Mouse (Mus musculus) hindbrain, embryonic 11.5 days (tissue): ENCODE results near the gene Gpatch2. TPM values are rescaled to one million over a fixed set of nuclear protein-coding genes. Genes with fewer than 3 reads are reported as not detected.

Experiments used
- ATAC-seq: fragments of 200-750 bp; cut with Nextera tagmentation; 2 replicates; pipeline ENCODE4 v1.8.0; 2017; ENCODE audit warnings: mild to moderate bottlenecking, moderate TSS enrichment, moderate library complexity; ENCODE audit not compliant: low FRiP score
- DNase-seq: peaks from one replicate; pipeline ENCODE4 v3.0.0-alpha.2; 2015; ENCODE audit warnings: low spot score
- H3K27ac ChIP-seq: fragments of 300-500 bp; sonication (generic); 2 replicates; pipeline ENCODE4 v1.5.1; 2014; ENCODE audit warnings: mild to moderate bottlenecking, low read depth, low read length
- H3K27me3 ChIP-seq: fragments of 300-500 bp; sonication (generic); 2 replicates; pipeline ENCODE4 v1.6.1; 2014; ENCODE audit warnings: mild to moderate bottlenecking, low read length, moderate library complexity, mixed read lengths; ENCODE audit not compliant: control insufficient read depth, insufficient read depth
- H3K36me3 ChIP-seq: fragments of 300-500 bp; sonication (generic); 2 replicates; pipeline ENCODE4 v1.6.1; 2014; ENCODE audit warnings: mild to moderate bottlenecking, low read length, moderate library complexity, mixed read lengths; ENCODE audit not compliant: control insufficient read depth, insufficient read depth
- H3K4me1 ChIP-seq: fragments of 300-500 bp; sonication (generic); replicated peaks from 2 replicates; pipeline ENCODE4 v1.6.1; 2014; ENCODE audit warnings: low read length, mixed read lengths; ENCODE audit not compliant: control insufficient read depth, insufficient read depth
- H3K4me2 ChIP-seq: fragments of 300-500 bp; sonication (generic); replicated peaks from 2 replicates; pipeline ENCODE4 v1.6.1; 2014; ENCODE audit warnings: mild to moderate bottlenecking, low read depth, low read length
- H3K4me3 ChIP-seq: fragments of 300-500 bp; sonication (generic); 2 replicates; pipeline ENCODE4 v1.5.1; 2014; ENCODE audit warnings: low read depth, low read length
- H3K9ac ChIP-seq: fragments of 300-500 bp; sonication (generic); 2 replicates; pipeline ENCODE4 v1.6.1; 2014; ENCODE audit warnings: low read depth, low read length
- H3K9me3 ChIP-seq: fragments of 300-500 bp; sonication (generic); 2 replicates; pipeline ENCODE4 v1.6.1; 2016; ENCODE audit warnings: low read length; ENCODE audit not compliant: control insufficient read depth
- WGBS: fragments of 180-500 bp; shearing (Covaris S2); extraction: QIAGEN DNeasy Blood & Tissue Kit; methylation state at CpG from one replicate; pipeline ENCODE4 v1.1.7; 2014; 5-methylcytosine and 5-hydroxymethylcytosine counted together
- polyA plus RNA-seq: library from polyadenylated mRNA; unstranded; fragments of >200 nt; fragmentation: Nextera tagmentation; extraction: Ambion mirVana; gene quantifications from 2 replicates; pipeline ENCODE4 v1.2.1, GENCODE M21; 2014

Gene Gpatch2
- polyA plus RNA-seq, 1 experiment from 2014 or later, result 30.8 TPM

GRCm38 (mm10) chr1:187277324-187277723, 62.0 kb downstream of the Gpatch2 start:
- no peak for DNase-seq
- H3K4me1 ChIP-seq, result no peaks in the 10 kb centered on the region
- H3K36me3 ChIP-seq, result no peaks in the 10 kb centered on the region
- H3K4me2 ChIP-seq, result no peak overlapping the region
- H3K27me3 ChIP-seq, result no peaks in the 10 kb centered on the region
- H3K9ac ChIP-seq, result no peak overlapping the region
- H3K9me3 ChIP-seq, result no peaks in the 10 kb centered on the region
- WGBS, result 67% methylated on average over 9 of the region's 9 CpGs
- H3K4me3 ChIP-seq, result no peak overlapping the region
- peak overlapping the region; percentile 45; the same call in 1 of the 2 replicates for H3K27ac ChIP-seq
- ATAC-seq, result peak; percentile 35; the same call in 1 of the 2 replicates

- Histone ChIP-seq H3K9me3 (no peaks in the 10 kb centered on the region), H3K4me3 (no peak overlapping the region), H3K27me3 (no peaks in the 10 kb centered on the region), H3K4me2 (no peak overlapping the region), H3K36me3 (no peaks in the 10 kb centered on the region), H3K9ac (no peak overlapping the region), H3K27ac (no peak overlapping the region), H3K4me1 (no peaks in the 10 kb centered on the region)
- 71% methylated on average over 5 of the region's 5 CpGs for WGBS
- no peak for ATAC-seq
- DNase-seq, result no peak
Observed at GRCm38 (mm10) chr1:187278472-187278871, 63.2 kb downstream of the Gpatch2 start.

GRCm38 (mm10) chr1:187279776-187280175, 64.5 kb downstream of the Gpatch2 start:
- H3K9ac ChIP-seq, result no peak overlapping the region
- H3K4me1 ChIP-seq, result no peaks in the 10 kb centered on the region
- no peak overlapping the region for H3K4me3 ChIP-seq
- no peak for ATAC-seq
- no peaks in the 10 kb centered on the region for H3K36me3 ChIP-seq
- no peak overlapping the region for H3K4me2 ChIP-seq
- no peak overlapping the region for H3K27ac ChIP-seq
- H3K27me3 ChIP-seq, result no peaks in the 10 kb centered on the region
- DNase-seq, result no peak
- WGBS, result 84% methylated on average over 4 of the region's 4 CpGs
- no peaks in the 10 kb centered on the region for H3K9me3 ChIP-seq

- no peak for ATAC-seq
- DNase-seq, result no peak
- no peak overlapping the region for H3K4me2 ChIP-seq
- no peaks in the 10 kb centered on the region for H3K36me3 ChIP-seq
- no peaks in the 10 kb centered on the region for H3K4me1 ChIP-seq
- H3K27me3 ChIP-seq, result no peaks in the 10 kb centered on the region
- no peak overlapping the region for H3K9ac ChIP-seq
- 67% methylated on average over 3 of the region's 3 CpGs for WGBS
- no peak overlapping the region for H3K4me3 ChIP-seq
- H3K9me3 ChIP-seq, result no peaks in the 10 kb centered on the region
- H3K27ac ChIP-seq, result no peak overlapping the region
Observed at GRCm38 (mm10) chr1:187282321-187282720, 67.0 kb downstream of the Gpatch2 start.

- no peak overlapping the region for H3K4me2 ChIP-seq
- H3K9me3 ChIP-seq, result no peaks in the 10 kb centered on the region
- H3K27me3 ChIP-seq, result no peaks in the 10 kb centered on the region
- H3K27ac ChIP-seq, result no peak overlapping the region
- 79% methylated on average over 6 of the region's 6 CpGs for WGBS
- no peak for DNase-seq
- H3K9ac ChIP-seq, result no peak overlapping the region
- H3K36me3 ChIP-seq, result no peaks in the 10 kb centered on the region
- H3K4me1 ChIP-seq, result no peaks in the 10 kb centered on the region
- no peak for ATAC-seq
- H3K4me3 ChIP-seq, result no peak overlapping the region
Observed at GRCm38 (mm10) chr1:187282804-187283203, 67.5 kb downstream of the Gpatch2 start.

- no peaks in the 10 kb centered on the region for H3K36me3 ChIP-seq
- no peak overlapping the region for H3K4me3 ChIP-seq
- no peaks in the 10 kb centered on the region for H3K9me3 ChIP-seq
- no peak overlapping the region for H3K4me2 ChIP-seq
- no peak overlapping the region for H3K27ac ChIP-seq
- ATAC-seq (no peak), DNase-seq (no peak)
- H3K9ac ChIP-seq, result no peak overlapping the region
- no peaks in the 10 kb centered on the region for H3K4me1 ChIP-seq
- 80% methylated on average over 8 of the region's 8 CpGs for WGBS
- no peaks in the 10 kb centered on the region for H3K27me3 ChIP-seq
Observed at GRCm38 (mm10) chr1:187285735-187286134, 70.4 kb downstream of the Gpatch2 start.

GRCm38 (mm10) chr1:187286411-187286810, 71.1 kb downstream of the Gpatch2 start:
- Histone ChIP-seq H3K36me3 (no peaks in the 10 kb centered on the region), H3K9ac (no peak overlapping the region), H3K4me2 (no peak overlapping the region), H3K9me3 (no peaks in the 10 kb centered on the region), H3K27me3 (no peaks in the 10 kb centered on the region), H3K27ac (no peak overlapping the region), H3K4me3 (no peak overlapping the region), H3K4me1 (no peaks in the 10 kb centered on the region)
- DNase-seq (no peak), ATAC-seq (no peak)
- 83% methylated on average over 4 of the region's 4 CpGs for WGBS

GRCm38 (mm10) chr1:187286924-187287323, 71.6 kb downstream of the Gpatch2 start:
- no peaks in the 10 kb centered on the region for H3K4me1 ChIP-seq
- no peaks in the 10 kb centered on the region for H3K27me3 ChIP-seq
- no peak overlapping the region for H3K4me3 ChIP-seq
- no peak overlapping the region for H3K4me2 ChIP-seq
- H3K9me3 ChIP-seq, result no peaks in the 10 kb centered on the region
- WGBS, result 86% methylated on average over 3 of the region's 3 CpGs
- no peak for DNase-seq
- H3K27ac ChIP-seq, result no peak overlapping the region
- no peak for ATAC-seq
- no peaks in the 10 kb centered on the region for H3K36me3 ChIP-seq
- no peak overlapping the region for H3K9ac ChIP-seq

- Histone ChIP-seq H3K27me3 (no peaks in the 10 kb centered on the region), H3K4me2 (no peak overlapping the region), H3K4me3 (no peak overlapping the region), H3K9ac (no peak overlapping the region), H3K27ac (no peak overlapping the region), H3K4me1 (no peaks in the 10 kb centered on the region), H3K9me3 (no peaks in the 10 kb centered on the region), H3K36me3 (no peaks in the 10 kb centered on the region)
- ATAC-seq (no peak), DNase-seq (no peak)
- 87% methylated on average over 7 of the region's 7 CpGs for WGBS
Observed at GRCm38 (mm10) chr1:187290186-187290585, 74.9 kb downstream of the Gpatch2 start.
